15 mouse cellular contexts compared by ENCODE assay signal in the genomic region with DNA sequence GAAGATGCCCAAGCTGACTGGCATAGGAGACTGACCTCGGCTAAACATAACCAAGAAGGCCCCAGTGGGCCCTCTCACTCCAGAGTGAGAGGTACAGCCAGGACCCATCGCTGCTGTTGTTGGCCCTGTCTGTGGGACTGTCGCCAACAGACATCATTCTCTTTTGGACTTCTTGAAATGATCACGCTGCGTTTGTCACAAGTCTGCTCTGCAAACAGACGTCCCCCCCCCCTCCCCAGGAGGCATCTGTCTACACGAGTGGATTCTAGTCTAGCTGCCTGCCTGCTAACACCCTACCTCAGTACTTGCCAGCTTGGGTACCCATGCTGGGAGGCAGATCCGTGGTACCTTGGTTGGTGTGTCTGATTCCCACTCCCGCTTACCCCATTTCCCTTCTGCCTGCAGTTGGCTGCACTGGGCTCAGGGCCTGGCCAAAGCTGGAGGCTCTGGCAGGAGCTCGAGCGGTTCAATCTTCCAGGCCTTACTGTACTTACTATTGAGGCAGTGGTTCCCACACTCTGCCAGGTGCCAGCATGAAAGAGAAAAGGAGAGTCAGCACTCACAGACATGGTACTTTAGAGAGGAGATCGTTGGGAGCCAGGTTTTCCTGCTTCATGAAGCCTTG.
A peak's percentile ranks its signal among the peaks of the same experiment; 100 is the strongest.
DNase-seq lines count a peak whose midpoint lies in the region; ATAC-seq and TF ChIP-seq lines count a peak whose summit lies in the region.
"Had no signal": no experiment of that assay in that cellular context is flagged by ENCODE, and none has a peak within 500 bp of the region (broad histone marks: within the 10 kb centered on the region; RNA-seq: fewer than 3 reads in every experiment).

No protein-coding gene starts in this region.

- TF ChIP-seq CTCF in brain, embryonic 14.5 days (IDR thresholded peaks at IDR 0.05; ENCODE audit: borderline replicate concordance, extremely low read depth, insufficient read depth, insufficient read length): no peak

- H3K36me3 ChIP-seq in hindbrain, embryonic 16.5 days (ENCODE audit: control insufficient read depth, insufficient read depth, low read length): no peaks in the 10 kb centered on the region
- H3K36me3 ChIP-seq in hindbrain, embryonic 10.5 days: no peaks in the 10 kb centered on the region
- no peaks in the 10 kb centered on the region for H3K36me3 ChIP-seq in heart, embryonic 16.5 days (ENCODE audit: control insufficient read depth, insufficient read depth)

- H3K9me3 ChIP-seq in hindbrain, embryonic 16.5 days (ENCODE audit: control insufficient read depth, low read length): no peaks in the 10 kb centered on the region
- no peaks in the 10 kb centered on the region for H3K9me3 ChIP-seq in hindbrain, embryonic 10.5 days
- no peaks in the 10 kb centered on the region for H3K9me3 ChIP-seq in heart, embryonic 16.5 days (replicated peaks; ENCODE audit: control insufficient read depth, low read length)

- H3K4me3 ChIP-seq in hindbrain, embryonic 16.5 days (ENCODE audit: low read length): no peak overlapping the region
- no peak overlapping the region for H3K4me3 ChIP-seq in hindbrain, embryonic 10.5 days
- H3K4me3 ChIP-seq in heart, embryonic 16.5 days (ENCODE audit: low read length): peak overlapping the region; percentile 47; the same call in 1 of the 2 replicates

- WGBS in hindbrain, embryonic 16.5 days: 51% methylated on average over 12 of the region's 12 CpGs
- WGBS in hindbrain, embryonic 10.5 days: 85% methylated on average over 12 of the region's 12 CpGs
- 49% methylated on average over 12 of the region's 12 CpGs for WGBS in heart, embryonic 16.5 days

- no peaks in the 10 kb centered on the region for H3K27me3 ChIP-seq in hindbrain, embryonic 16.5 days (replicated peaks; ENCODE audit: control insufficient read depth, insufficient read depth, low read length)
- H3K27me3 ChIP-seq in hindbrain, embryonic 10.5 days (ENCODE audit: insufficient read depth, poor library complexity, severe bottlenecking): no peaks in the 10 kb centered on the region
- peaks cover 3% of the 10 kb centered on the region; the same call in 1 of the 2 replicates for H3K27me3 ChIP-seq in heart, embryonic 16.5 days (ENCODE audit: control insufficient read depth, insufficient read depth, low read length)

- peak; percentile 55 for ATAC-seq in hindbrain, embryonic 16.5 days
- ATAC-seq in heart, embryonic 16.5 days (replicated peaks; ENCODE audit: extremely low read depth, insufficient read depth, low FRiP score): 0 out of 2 replicates have a peak, but pooled peaks have one; percentile 14
- ATAC-seq: inflammation-experienced regulatory T-cells, adult 6 months; midbrain, embryonic 16.5 days had no signal

- DNase-seq in cerebellum, postnatal 10 days: peak; percentile 58 to 76
- no peak for DNase-seq in cerebellum, adult 9-10 months
- no peak for DNase-seq in hindbrain, embryonic 10.5 days (ENCODE audit: low spot score)
- peak; percentile 63 for DNase-seq in brain, embryonic 14.5 days (ENCODE audit: low read depth)
- no peak for DNase-seq in urinary bladder, postnatal 25 days (ENCODE audit: low spot score)
- DNase-seq in embryo, embryonic 10.5 days (ENCODE audit: low spot score): no peak
- DNase-seq: adrenal gland, postnatal 25 days; cerebellum, adult 11 months; embryo, embryonic 11 days; kidney, postnatal 10 days; layer of hippocampus, adult 9-11 months had no signal

- no peak overlapping the region for H3K4me2 ChIP-seq in hindbrain, embryonic 16.5 days (ENCODE audit: low read length)
- peak overlapping the region; percentile 64 for H3K4me2 ChIP-seq in heart, embryonic 16.5 days (ENCODE audit: low read depth, low read length)

- H3K4me1 ChIP-seq in hindbrain, embryonic 16.5 days (ENCODE audit: control insufficient read depth, insufficient read depth, low read depth, low read length): peaks cover 3% of the 10 kb centered on the region; the same call in 1 of the 2 replicates
- H3K4me1 ChIP-seq in hindbrain, embryonic 10.5 days (replicated peaks): peaks cover 24% of the 10 kb centered on the region
- H3K4me1 ChIP-seq in heart, embryonic 16.5 days (ENCODE audit: control insufficient read depth, insufficient read depth, low read length): peaks cover 34% of the 10 kb centered on the region

- H3K27ac ChIP-seq in hindbrain, embryonic 16.5 days (ENCODE audit: low read depth, low read length): no peak overlapping the region
- H3K27ac ChIP-seq in hindbrain, embryonic 10.5 days: no peak overlapping the region; the same call in 1 of the 2 replicates
- peak overlapping the region; percentile 97 for H3K27ac ChIP-seq in heart, embryonic 16.5 days (ENCODE audit: low read length)

- TF ChIP-seq POLR2A in brain, embryonic 14.5 days (IDR thresholded peaks at IDR 0.05; ENCODE audit: borderline replicate concordance, extremely low read depth, insufficient read depth, insufficient read length, poor library complexity, severe bottlenecking): no peak

- no peak overlapping the region for H3K9ac ChIP-seq in hindbrain, embryonic 16.5 days (ENCODE audit: low read depth, low read length)
- peak overlapping the region; percentile 74 for H3K9ac ChIP-seq in heart, embryonic 16.5 days (ENCODE audit: low read length)

Comparison
In these comparisons a context has a peak if more than half of its experiments do, and no peak if none do; other contexts are left out.
1. DNase-seq: peak in cerebellum, postnatal 10 days (2 of 2) and brain, embryonic 14.5 days (single experiment); none in cerebellum, adult 9-10 months (single experiment), hindbrain, embryonic 10.5 days (single experiment), urinary bladder, postnatal 25 days (single experiment) and embryo, embryonic 10.5 days (single experiment).